Mouse (Mus musculus): ENCODE results near the gene Tbc1d9b.
A peak's percentile ranks its signal among the peaks of the same experiment; 100 is the strongest.

Tbc1d9b gene

DNA sequence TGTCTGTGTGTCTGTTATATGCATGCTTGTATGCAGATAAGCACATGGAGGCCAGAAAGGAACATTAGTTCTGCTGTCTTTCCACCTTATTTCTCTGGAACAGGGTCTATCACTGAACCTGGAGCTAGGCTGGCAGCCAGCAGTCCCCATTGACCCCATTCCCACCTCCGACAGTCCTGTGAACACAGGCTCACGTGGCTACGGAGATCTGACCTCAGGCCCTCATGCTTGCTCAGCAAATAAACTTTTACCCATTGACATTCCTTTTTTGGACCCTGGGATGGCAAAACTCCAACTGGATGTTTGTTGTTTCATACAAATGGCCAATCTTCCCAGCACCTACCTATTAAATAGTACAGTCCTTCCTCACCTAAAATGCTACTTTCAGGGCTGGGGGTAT is 45.2 kb downstream of the Tbc1d9b start:
- no peak for DNase-seq (ENCODE audit: low spot score in 2 of 2)

DNA sequence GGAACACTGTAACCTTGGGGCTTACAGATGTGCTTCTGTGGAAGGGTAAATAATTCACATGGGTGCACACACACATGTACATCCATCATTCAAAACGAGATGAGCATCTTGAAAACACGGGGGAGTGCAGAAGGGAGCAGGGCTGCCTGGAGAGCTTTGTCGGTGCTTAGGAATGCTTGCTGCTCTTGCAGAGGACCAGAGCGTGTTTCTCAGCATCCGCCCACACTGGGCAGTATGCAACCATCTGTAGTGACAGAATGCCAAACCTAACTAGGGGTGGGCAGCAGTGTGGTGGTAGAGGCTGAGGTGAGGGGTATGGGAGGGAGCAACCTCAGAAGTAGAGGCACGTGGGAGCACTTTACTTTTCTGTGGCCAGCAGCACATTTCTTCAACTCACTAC is 45.9 kb downstream of the Tbc1d9b start:
- no peak for DNase-seq (ENCODE audit: low spot score in 2 of 2)

DNA sequence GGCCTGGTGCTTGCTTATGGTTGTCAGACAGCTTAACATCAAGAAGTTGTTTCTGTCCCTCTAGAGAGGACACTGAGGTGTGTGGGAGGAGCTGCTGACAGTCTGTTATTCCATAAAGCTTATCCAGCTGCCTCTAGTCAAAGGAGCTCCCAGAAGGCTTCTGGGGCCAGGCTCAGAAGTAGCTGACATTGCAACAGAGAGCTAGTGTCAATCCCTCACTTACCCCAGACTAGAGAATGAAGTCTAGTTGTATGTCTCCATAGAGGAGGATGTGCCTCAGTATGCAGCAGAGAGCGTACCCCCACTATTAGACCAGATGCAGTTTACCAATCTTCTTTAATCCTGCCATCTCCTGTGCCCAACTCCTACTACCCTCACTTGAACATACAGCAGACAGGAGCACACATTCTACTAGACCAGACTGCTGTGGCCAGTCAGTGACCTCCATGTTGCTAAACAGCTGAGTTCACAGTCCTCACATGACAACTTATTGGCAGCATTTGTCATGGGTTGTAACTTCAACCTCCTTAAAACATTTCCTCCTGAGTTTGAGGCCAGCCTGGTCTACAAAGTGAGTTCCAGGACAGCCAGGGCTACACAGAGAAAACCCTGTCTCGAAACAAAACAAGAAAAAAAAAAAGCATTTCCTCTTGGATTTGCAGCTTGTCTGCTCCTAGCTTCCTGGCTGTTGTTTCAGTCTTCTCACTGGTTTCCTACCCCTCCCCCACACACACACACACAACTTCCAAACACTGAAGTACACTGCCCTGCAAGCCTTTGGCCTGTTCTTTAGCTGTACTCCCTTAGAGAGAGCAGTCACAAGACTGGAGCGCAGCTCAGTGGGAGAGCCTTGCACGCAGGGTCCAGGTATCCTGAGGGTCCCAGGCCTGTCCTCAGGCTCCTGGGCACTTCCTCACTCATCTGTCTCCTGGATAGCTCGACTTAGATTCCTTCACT is 47.6 kb downstream of the Tbc1d9b start:
- no peak for DNase-seq (ENCODE audit: low spot score in 2 of 2)

- no peak for DNase-seq (ENCODE audit: low spot score in 2 of 2)
Measured at GRCm38 (mm10) chr11:50180478-50181231, 49.5 kb downstream of the Tbc1d9b start.

DNA sequence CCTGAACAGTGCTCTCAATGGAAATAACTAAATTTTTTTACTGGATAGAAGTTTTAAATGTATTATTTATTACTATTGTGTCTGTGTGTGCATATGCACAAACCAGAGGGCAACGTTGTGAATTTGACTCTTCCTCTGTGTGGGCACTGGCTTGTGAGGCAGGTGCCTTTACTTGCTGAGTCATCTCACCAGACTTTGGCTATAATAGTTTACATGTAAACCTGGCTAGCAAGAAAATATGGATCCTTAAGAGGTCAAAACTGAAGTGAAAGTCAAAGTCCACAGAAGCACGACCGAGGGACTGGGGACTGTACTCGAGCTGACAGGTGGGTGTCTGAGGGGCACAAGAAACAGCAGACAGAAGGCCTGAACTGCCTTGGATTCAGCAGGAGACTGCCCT is 51.5 kb downstream of the Tbc1d9b start:
- no peak for DNase-seq (ENCODE audit: low spot score in 2 of 2)

DNA sequence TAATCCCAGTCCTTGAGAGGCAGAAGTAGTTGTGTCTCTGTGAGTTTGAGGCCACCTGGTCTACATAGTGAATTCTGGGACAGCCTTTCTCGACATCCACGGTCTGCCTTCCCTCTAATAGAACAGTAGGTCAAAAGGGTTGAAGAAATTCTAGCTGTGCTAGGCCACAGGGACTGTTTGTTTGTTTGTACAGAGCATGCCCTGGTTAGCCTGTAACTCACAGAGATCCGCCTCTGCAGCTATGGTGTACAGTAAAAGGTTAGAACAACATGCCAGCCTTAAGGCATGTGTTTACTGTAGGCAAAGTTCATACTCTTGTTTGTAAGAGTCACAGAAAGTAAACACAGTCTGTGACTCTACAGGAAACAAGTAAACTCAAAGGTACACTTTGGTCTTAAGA is 53.6 kb downstream of the Tbc1d9b start:
- DNase-seq (ENCODE audit: low spot score in 2 of 2), result no peak

- DNase-seq (ENCODE audit: low spot score in 2 of 2), result no peak
Measured at GRCm38 (mm10) chr11:50188682-50189081, 57.5 kb downstream of the Tbc1d9b start.

DNA sequence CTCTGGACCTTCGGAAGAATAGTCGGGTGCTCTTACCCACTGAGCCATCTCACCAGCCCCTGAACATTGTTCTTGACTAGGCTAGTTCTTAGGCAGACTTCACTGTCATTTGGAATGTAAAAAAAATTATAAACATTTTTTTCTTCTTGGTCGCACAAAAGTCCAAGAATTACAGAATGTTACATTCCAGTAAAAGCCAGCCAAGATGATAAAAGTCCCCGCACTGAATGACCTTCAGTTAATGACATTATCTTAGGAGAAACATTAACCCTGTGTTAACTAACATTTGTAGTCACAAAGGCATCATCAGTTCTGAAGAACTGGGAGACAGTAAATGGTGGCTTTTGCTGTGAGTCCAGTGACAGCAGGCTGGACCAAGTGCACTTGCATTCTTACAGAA is 59.2 kb downstream of the Tbc1d9b start:
- no peak for DNase-seq (ENCODE audit: low spot score in 2 of 2)

GRCm38 (mm10) chr11:50192278-50192677 is 61.1 kb downstream of the Tbc1d9b start:
- DNase-seq (ENCODE audit: low spot score in 2 of 2), result no peak

DNA sequence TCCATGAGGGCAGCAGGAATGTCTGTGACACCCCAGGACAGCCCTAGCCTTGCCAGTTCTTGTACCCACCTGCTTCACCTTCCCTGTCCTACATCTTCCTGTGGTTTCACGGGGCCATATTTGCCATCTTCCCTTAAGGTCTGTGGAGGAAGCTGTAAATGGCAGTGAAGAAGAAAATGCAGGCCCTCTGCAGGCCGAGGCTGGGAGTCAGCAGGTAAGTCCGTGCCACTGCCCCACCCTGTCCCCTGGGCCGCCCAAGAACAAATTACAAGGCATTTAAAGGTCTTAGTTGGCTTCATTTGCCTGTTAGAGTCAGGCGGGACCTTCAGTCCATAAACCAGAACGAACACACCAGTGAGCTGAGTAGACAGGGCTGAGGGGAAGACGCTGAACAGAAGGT is 62.9 kb downstream of the Tbc1d9b start:
- DNase-seq (ENCODE audit: low spot score in 2 of 2), result no peak

GRCm38 (mm10) chr11:50194793-50195192 is 63.6 kb downstream of the Tbc1d9b start:
- DNase-seq (ENCODE audit: low spot score in 2 of 2), result no peak

DNA sequence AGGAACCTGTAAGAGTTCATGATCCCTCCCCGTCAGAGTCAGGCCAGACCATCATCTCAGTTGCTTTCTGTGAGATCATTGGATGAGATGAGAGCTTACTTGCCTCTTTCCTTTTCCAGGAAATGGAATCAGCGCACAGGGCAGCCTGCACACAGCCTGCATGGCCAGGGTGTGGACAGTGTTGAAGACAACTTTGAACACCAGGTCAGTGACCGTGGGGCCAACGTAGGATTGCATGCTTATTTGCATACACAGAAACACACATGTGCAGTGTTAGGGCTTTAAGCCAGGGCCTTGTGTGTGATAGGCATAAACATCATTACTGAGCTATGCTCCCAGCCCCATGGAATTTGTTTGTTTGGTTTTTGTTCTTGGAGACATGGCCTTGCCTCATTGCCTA is 66.3 kb downstream of the Tbc1d9b start:
- no peak for DNase-seq (ENCODE audit: low spot score in 2 of 2)

DNA sequence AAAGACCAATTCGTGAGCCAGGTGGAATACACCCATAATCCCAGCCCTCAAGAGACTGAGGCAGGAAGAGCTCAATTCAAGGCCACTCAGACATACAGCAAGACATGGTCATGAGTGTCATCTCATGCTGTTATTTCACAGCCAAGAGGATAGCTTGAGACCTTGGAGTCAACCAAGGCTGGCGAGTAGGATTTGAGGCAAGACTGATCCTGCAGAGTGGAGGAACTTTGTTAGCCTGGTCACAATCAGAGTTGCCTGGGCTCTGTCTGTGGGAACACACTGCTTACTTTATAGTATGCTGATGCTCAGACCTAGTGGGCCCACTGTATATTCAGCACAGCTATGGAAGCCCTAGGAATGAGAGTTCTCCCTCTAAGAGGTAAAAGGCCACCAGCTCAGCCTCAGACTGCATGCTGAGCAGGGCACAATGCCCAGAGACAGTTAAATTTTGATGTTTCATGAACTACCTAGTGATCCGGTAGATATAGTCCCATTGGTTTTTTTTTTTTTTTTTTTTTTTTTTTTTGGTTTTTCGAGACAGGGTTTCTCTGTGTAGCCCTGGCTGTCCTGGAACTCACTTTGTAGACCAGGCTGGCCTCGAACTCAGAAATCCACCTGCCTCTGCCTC is 67.1 kb downstream of the Tbc1d9b start:
- DNase-seq (ENCODE audit: low spot score in 2 of 2), result no peak

DNA sequence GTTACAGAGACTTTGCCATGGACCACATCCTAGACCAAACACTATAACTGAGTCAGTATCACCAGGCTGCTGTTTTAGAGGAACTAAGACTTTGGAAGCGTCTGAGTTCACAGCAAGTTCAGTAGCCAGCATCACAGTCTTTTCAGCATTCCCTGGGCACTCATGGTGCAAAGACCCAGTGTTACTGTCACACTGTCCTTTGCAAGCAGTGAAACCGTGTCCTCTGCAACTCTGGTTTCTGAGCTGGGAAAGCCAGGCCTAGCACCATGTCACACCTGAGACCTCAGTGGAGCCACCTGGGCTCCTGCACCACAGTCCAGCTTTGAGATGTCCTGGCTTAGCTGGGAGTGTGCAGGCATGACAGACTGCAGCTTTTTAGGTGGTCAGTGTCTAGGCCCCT is 67.7 kb downstream of the Tbc1d9b start:
- no peak for DNase-seq (ENCODE audit: low spot score in 2 of 2)

- DNase-seq (ENCODE audit: low spot score in 2 of 2), result peak in 1 of 2 experiments; percentile 41
Measured at GRCm38 (mm10) chr11:50200613-50201012, 69.4 kb downstream of the Tbc1d9b start.

DNA sequence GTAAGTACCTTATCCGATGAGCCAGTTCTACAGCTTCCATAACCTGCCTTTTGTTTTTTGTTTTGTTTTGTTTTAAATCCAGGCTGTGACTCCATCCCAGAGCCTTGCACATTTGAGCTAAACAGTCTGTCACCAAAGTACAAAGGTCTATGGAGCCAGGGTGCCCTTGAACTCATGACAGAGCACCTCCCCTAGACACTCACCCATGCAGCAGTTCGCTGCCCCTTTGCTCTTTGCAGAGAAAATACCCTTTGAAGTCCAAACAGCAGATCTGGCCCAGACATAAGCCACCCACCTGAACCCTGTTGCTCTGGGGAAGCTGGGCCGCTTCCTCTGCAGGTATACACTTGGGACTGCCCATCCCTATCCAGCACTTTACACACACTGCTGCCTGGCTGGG is 70.4 kb downstream of the Tbc1d9b start:
- no peak for DNase-seq (ENCODE audit: low spot score in 2 of 2)

DNA sequence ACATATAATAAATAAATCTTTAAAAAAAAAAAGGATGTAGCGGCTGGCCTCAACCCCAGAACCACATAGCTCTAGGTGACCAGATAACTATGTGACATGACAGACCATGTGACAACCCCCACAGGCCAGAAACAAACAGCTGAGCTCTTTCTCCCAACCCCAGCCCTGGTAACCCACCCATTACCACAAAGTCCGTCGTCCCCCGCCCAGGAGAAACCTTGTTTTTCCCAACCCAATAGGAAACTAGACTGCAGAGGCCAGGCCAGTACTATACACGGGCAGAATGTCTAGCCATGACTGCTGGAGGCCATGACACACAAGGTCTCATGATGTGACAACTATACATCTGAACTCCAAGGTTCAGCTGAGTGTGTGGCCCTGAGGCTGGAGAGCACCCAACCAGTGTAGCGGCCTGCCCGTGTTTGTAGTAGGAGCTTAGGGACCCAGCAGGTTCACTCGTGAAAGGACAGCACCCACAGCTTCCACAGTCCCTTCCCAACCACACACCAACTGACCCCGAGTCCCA is 72.2 kb downstream of the Tbc1d9b start:
- DNase-seq (ENCODE audit: low spot score in 2 of 2), result no peak

DNA sequence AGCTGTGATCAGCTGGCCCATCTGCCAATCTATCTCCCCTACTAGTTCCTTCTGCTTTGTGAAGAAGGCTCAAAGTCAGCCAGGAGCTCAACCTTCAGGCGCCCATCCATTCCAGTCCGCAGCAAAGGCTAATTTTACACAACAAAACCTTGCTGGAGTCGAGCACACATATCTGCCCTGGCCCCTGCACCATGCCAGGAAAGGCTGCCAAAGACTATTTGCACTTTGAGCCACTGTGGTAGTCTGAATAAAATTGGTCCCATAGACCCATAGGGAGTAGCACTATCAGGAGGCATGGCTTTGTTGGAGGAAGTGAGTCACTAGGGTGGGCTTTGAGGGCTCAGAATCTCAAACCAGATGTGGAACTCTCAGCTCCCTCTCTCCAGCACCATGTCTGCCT is 74.2 kb downstream of the Tbc1d9b start:
- no peak for DNase-seq (ENCODE audit: low spot score in 2 of 2)

- no peak for DNase-seq (ENCODE audit: low spot score in 2 of 2)
Measured at GRCm38 (mm10) chr11:50206037-50206436, 74.8 kb downstream of the Tbc1d9b start.

DNA sequence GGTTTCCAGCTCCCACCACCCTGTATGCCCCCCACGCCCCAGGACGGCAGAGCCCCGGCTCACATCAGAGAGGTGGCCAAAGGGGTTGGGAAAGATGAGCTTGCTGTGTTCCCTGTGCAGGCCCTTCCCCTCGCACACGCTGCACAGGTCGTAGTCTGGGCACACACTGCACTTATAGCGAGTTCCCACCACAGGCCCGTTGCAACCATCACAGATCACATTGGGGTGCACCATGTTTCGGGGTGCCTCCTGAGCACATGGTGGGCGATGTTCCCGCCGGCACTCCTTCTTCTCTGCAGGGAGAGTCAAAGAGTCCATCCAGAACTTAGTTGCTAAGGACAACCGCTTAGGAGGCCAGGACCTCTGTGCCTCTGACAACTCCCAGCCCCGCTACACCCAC is 76.1 kb downstream of the Tbc1d9b start:
- DNase-seq (ENCODE audit: low spot score in 2 of 2), result no peak

GRCm38 (mm10) chr11:50208039-50208438 is 76.8 kb downstream of the Tbc1d9b start:
- DNase-seq (ENCODE audit: low spot score in 2 of 2), result no peak

GRCm38 (mm10) chr11:50210101-50210504 is 78.9 kb downstream of the Tbc1d9b start:
- DNase-seq (ENCODE audit: low spot score in 2 of 2), result peak; percentile 69 to 92

All from urinary bladder, postnatal 36 days (tissue).